Comparison of ENCODE assay signal across 15 mouse cellular contexts in genomic region chr8:11915721-11916120, GRCm38 (mm10).
DNase-seq lines count a peak whose midpoint lies in the region; ATAC-seq and TF ChIP-seq lines count a peak whose summit lies in the region.
"Had no signal": no experiment of that assay in that cellular context is flagged by ENCODE, and none has a peak within 500 bp of the region (broad histone marks: within the 10 kb centered on the region; RNA-seq: fewer than 3 reads in every experiment).

No protein-coding gene starts in this region.

- H3K9me3 ChIP-seq in lung, embryonic 15.5 days = no peaks in the 10 kb centered on the region
- H3K9me3 ChIP-seq in forebrain, embryonic 14.5 days (replicated peaks; ENCODE audit: control insufficient read depth, low read length) = no peaks in the 10 kb centered on the region
- H3K9me3 ChIP-seq in limb, embryonic 15.5 days = no peaks in the 10 kb centered on the region
- H3K9me3 ChIP-seq: embryonic facial prominence, embryonic 13.5 days; kidney, embryonic 15.5 days had no signal

- H3K4me1 ChIP-seq in lung, embryonic 15.5 days = peaks cover 34% of the 10 kb centered on the region
- peaks cover 26% of the 10 kb centered on the region for H3K4me1 ChIP-seq in forebrain, embryonic 14.5 days (ENCODE audit: control insufficient read depth, insufficient read depth, low read length)
- peaks cover 15% of the 10 kb centered on the region for H3K4me1 ChIP-seq in limb, embryonic 15.5 days
- H3K4me1 ChIP-seq in cerebellum, adult 2 months (ENCODE audit: control insufficient read depth, insufficient read depth, low read length) = no peaks in the 10 kb centered on the region

- no peak for TF ChIP-seq CTCF in cerebellum, adult 2 months (IDR thresholded peaks at IDR 0.05; ENCODE audit: borderline replicate concordance, insufficient read depth, low read depth, low read length)

- H3K36me3 ChIP-seq in lung, embryonic 15.5 days = no peaks in the 10 kb centered on the region
- H3K36me3 ChIP-seq in forebrain, embryonic 14.5 days (ENCODE audit: control insufficient read depth, insufficient read depth, low read length) = no peaks in the 10 kb centered on the region
- no peaks in the 10 kb centered on the region for H3K36me3 ChIP-seq in limb, embryonic 15.5 days
- H3K36me3 ChIP-seq: embryonic facial prominence, embryonic 13.5 days; kidney, embryonic 15.5 days had no signal

- no peak for ATAC-seq in lung, embryonic 15.5 days (ENCODE audit: borderline replicate concordance, extremely low read depth, low FRiP score, low TSS enrichment)
- no peak for ATAC-seq in forebrain, embryonic 14.5 days
- ATAC-seq in limb, embryonic 15.5 days (ENCODE audit: insufficient number of reproducible peaks, low FRiP score, low TSS enrichment, low read depth) = no peak

- peak overlapping the region; percentile 43; the same call in 1 of the 2 replicates for H3K4me2 ChIP-seq in lung, embryonic 15.5 days
- H3K4me2 ChIP-seq in forebrain, embryonic 14.5 days (ENCODE audit: low read length) = peak overlapping the region; percentile 59
- no peak overlapping the region for H3K4me2 ChIP-seq in limb, embryonic 15.5 days

- H3K27me3 ChIP-seq in lung, embryonic 15.5 days = no peaks in the 10 kb centered on the region
- no peaks in the 10 kb centered on the region for H3K27me3 ChIP-seq in forebrain, embryonic 14.5 days (replicated peaks; ENCODE audit: control insufficient read depth, insufficient read depth, low read length)
- no peaks in the 10 kb centered on the region for H3K27me3 ChIP-seq in limb, embryonic 15.5 days
- no peaks in the 10 kb centered on the region for H3K27me3 ChIP-seq in cerebellum, adult 2 months (ENCODE audit: control insufficient read depth, insufficient read depth, low read length)

- TF ChIP-seq POLR2A in cerebellum, adult 2 months (IDR thresholded peaks at IDR 0.05; ENCODE audit: borderline replicate concordance, insufficient read depth, low read length) = no peak

- DNase-seq in heart, adult 11 months = peak; percentile 76
- no peak for DNase-seq in heart, postnatal 4 days
- no peak for DNase-seq in lung, postnatal 10 days
- DNase-seq in forebrain, embryonic 14.5 days (ENCODE audit: low spot score) = no peak
- DNase-seq in cerebellum, adult 11 months = no peak
- no peak for DNase-seq in cerebellum, adult 2 months
- DNase-seq: adrenal gland, postnatal 14 days; cerebellum, adult 8-10 months; thymus, adult 18-20 months had no signal

- no peak overlapping the region for H3K4me3 ChIP-seq in lung, embryonic 15.5 days
- H3K4me3 ChIP-seq in forebrain, embryonic 14.5 days (ENCODE audit: low read depth, low read length) = no peak overlapping the region
- no peak overlapping the region for H3K4me3 ChIP-seq in limb, embryonic 15.5 days
- no peak overlapping the region for H3K4me3 ChIP-seq in cerebellum, adult 2 months (replicated peaks; ENCODE audit: insufficient read depth, low read depth, low read length)
- H3K4me3 ChIP-seq: kidney, embryonic 15.5 days; layer of hippocampus, adult 2 months had no signal

- 83% methylated on average over 11 of the region's 11 CpGs for WGBS in lung, embryonic 15.5 days
- WGBS in forebrain, embryonic 14.5 days = 92% methylated on average over 11 of the region's 11 CpGs
- WGBS in limb, embryonic 15.5 days = 90% methylated on average over 11 of the region's 11 CpGs
- WGBS in cerebellum, adult 2 months = 90% methylated on average over 11 of the region's 11 CpGs

- no peak overlapping the region for H3K27ac ChIP-seq in lung, embryonic 15.5 days
- no peak overlapping the region for H3K27ac ChIP-seq in forebrain, embryonic 14.5 days (ENCODE audit: low read depth, low read length)
- H3K27ac ChIP-seq in limb, embryonic 15.5 days = peak overlapping the region; percentile 57; the same call in 1 of the 2 replicates
- no peak overlapping the region for H3K27ac ChIP-seq in cerebellum, adult 2 months (ENCODE audit: insufficient read depth, low read length)
- H3K27ac ChIP-seq: embryonic facial prominence, embryonic 13.5 days; kidney, embryonic 15.5 days; layer of hippocampus, adult 2 months; liver, embryonic 14.5 days had no signal

- H3K9ac ChIP-seq in lung, embryonic 15.5 days = no peak overlapping the region
- H3K9ac ChIP-seq in forebrain, embryonic 14.5 days (ENCODE audit: low read length) = no peak overlapping the region
- H3K9ac ChIP-seq in limb, embryonic 15.5 days = no peak overlapping the region
- H3K9ac ChIP-seq: kidney, embryonic 15.5 days; liver, embryonic 14.5 days had no signal
